Mouse (Mus musculus): ENCODE measurements at regions not wholly inside any gene's neighbourhood (a gene's known extent, or its start where the extent isn't known, plus 50 kb on each side); places are given as distances from the start of the nearest gene placed in this dataset.

- DNase-seq: no peak
These were observed 144.5 kb upstream of the Kcnab2 start for GRCm38 (mm10) chr4:152622022-152622777.

- no peak for DNase-seq
These were observed 140.0 kb upstream of the Kcnab2 start for GRCm38 (mm10) chr4:152617636-152618035.

DNA sequence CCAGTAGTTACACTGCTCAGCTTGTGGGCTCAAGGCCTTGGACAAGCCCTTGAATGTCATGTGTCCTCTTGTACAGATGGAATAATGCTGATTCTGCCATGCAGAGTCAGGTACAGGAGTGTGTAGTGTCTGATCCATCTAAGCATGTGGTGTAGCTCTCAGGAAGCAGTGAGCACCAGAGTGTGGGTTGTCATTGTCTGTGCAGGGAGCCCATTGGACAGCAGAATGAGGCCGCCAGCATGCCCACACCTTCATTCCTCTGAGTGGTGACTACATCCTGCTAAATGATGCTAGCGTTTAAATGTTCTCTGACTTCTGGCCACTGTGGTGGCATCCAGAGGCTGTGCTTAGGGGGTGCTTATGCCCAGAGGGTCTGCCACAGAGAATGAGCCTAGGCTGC lies 137.5 kb upstream of the Kcnab2 start:
- DNase-seq: no peak

DNA sequence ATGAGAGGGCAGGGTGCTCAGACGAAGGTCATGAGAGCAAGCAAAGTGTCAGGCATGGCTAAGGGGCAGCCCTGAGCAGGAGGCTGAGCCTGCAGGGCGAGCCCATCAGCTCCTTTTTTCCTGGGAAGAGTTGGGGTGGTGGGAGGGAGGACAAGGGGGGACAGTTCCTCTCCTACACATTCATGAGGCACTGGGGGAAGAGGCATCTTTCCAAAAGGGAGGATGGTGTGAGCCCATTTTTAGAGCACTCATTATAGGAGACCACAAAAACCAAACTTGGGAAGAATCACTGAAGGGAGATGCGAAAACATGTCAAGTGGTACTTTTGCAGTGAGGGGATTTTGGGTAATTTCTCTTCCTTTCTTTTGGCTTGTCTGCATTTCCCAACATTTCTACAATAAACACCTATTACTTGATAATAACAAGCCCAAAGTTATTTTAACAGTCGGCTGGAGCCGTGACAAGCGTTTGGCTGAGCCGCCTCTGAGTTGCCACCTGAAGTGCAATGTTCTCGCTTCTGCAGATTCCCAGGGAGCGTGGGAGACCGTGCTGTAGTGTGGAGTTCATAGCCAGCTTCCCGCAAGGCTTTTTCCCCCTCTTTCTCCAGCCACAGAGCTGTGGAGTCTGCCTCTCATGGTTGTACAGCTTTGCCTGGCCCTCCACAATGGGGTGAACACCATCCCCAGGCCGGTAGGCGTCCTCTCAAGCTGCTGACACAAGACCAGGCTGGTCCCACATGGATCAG lies 136.9 kb upstream of the Kcnab2 start:
- no peak for DNase-seq

All from liver (tissue).